Mouse (Mus musculus): ENCODE measurements around the gene Sez6l. TPM values are rescaled to one million over a fixed set of nuclear protein-coding genes. Genes with fewer than 3 reads are reported as not detected.

Sez6l gene
- polyA plus RNA-seq, 1 experiment from 2014 or later = 0.01 TPM

GRCm38 (mm10) chr5:112573916-112574315, 3.1 kb downstream of the Sez6l start:
- ATAC-seq (ENCODE audit: low read depth) = no peak
- Histone ChIP-seq H3K9me3 (replicated peaks; ENCODE audit: control insufficient read depth, low read length) (no peaks in the 10 kb centered on the region), H3K36me3 (ENCODE audit: control insufficient read depth, insufficient read depth) (no peaks in the 10 kb centered on the region), H3K4me3 (ENCODE audit: low read depth, low read length) (no peak overlapping the region), H3K9ac (ENCODE audit: low read depth, low read length) (no peak overlapping the region), H3K27ac (ENCODE audit: low read length) (no peak overlapping the region), H3K4me1 (ENCODE audit: control insufficient read depth, low read depth, low read length) (no peaks in the 10 kb centered on the region), H3K27me3 (ENCODE audit: control insufficient read depth, insufficient read depth, low read depth, low read length) (peaks cover 35% of the 10 kb centered on the region), H3K4me2 (ENCODE audit: low read depth, low read length) (no peak overlapping the region)
- WGBS (ENCODE audit: insufficient replicate concordance) = 8% methylated on average over 8 of the region's 8 CpGs

GRCm38 (mm10) chr5:112572217-112572616, 4.8 kb downstream of the Sez6l start:
- Histone ChIP-seq H3K4me3 (ENCODE audit: low read depth, low read length) (no peak overlapping the region), H3K9ac (ENCODE audit: low read depth, low read length) (no peak overlapping the region), H3K4me2 (ENCODE audit: low read depth, low read length) (no peak overlapping the region), H3K27ac (ENCODE audit: low read length) (no peak overlapping the region), H3K27me3 (ENCODE audit: control insufficient read depth, insufficient read depth, low read depth, low read length) (peaks cover 24% of the 10 kb centered on the region), H3K36me3 (ENCODE audit: control insufficient read depth, insufficient read depth) (no peaks in the 10 kb centered on the region), H3K4me1 (ENCODE audit: control insufficient read depth, low read depth, low read length) (no peaks in the 10 kb centered on the region), H3K9me3 (replicated peaks; ENCODE audit: control insufficient read depth, low read length) (no peaks in the 10 kb centered on the region)
- 43% methylated on average over 2 of the region's 2 CpGs for WGBS (ENCODE audit: insufficient replicate concordance)
- ATAC-seq (ENCODE audit: low read depth) = no peak

DNA sequence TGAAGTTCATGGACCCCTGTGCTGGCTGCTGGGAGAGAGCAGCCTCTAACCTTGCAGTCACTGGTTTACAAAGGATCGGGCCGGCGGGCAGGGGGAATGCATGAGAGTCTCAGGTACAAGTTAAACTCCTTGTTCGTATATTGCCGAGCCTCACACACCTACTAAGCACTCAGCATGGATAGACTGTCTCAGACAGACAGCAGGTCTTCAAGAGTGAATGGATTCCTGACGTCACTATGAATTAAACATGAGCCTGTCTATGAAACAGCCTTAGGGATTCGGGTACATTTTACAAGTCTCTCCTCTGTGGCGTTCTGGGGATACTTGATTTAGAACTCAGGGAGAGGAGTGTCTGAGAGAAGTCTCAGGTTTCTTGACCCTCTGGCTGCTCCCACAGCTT, 11.5 kb downstream of the Sez6l start:
- no peak for ATAC-seq (ENCODE audit: low read depth)
- no peak overlapping the region for H3K9ac ChIP-seq (ENCODE audit: low read depth, low read length)
- H3K4me2 ChIP-seq (ENCODE audit: low read depth, low read length) = no peak overlapping the region
- no peak overlapping the region for H3K4me3 ChIP-seq (ENCODE audit: low read depth, low read length)
- no peaks in the 10 kb centered on the region for H3K9me3 ChIP-seq (replicated peaks; ENCODE audit: control insufficient read depth, low read length)
- 54% methylated on average over 8 of the region's 8 CpGs for WGBS (ENCODE audit: insufficient replicate concordance)
- H3K27me3 ChIP-seq (ENCODE audit: control insufficient read depth, insufficient read depth, low read depth, low read length) = no peaks in the 10 kb centered on the region
- no peaks in the 10 kb centered on the region for H3K36me3 ChIP-seq (ENCODE audit: control insufficient read depth, insufficient read depth)
- H3K27ac ChIP-seq (ENCODE audit: low read length) = no peak overlapping the region
- no peaks in the 10 kb centered on the region for H3K4me1 ChIP-seq (ENCODE audit: control insufficient read depth, low read depth, low read length)

DNA sequence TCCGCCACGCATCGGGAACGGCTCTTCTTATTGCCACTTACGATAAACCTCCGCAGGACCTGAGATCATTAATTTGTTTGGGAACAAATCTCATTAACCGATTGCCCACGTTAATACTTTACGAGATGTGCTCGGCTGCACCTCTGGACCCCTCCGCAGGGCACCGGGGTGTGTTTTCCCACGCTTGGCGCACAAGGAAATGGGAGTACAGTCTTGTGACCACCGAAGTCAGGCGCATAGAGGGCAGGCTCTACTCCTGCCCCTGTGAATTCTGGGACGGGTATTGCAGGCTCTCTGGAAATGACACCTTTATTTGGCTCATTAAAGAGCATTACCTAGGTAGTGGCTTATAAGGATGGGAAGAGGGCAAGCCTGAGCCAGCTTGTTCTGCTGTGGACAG, 11.9 kb downstream of the Sez6l start:
- no peaks in the 10 kb centered on the region for H3K9me3 ChIP-seq (replicated peaks; ENCODE audit: control insufficient read depth, low read length)
- no peak overlapping the region for H3K4me3 ChIP-seq (ENCODE audit: low read depth, low read length)
- H3K27me3 ChIP-seq (ENCODE audit: control insufficient read depth, insufficient read depth, low read depth, low read length) = no peaks in the 10 kb centered on the region
- H3K4me1 ChIP-seq (ENCODE audit: control insufficient read depth, low read depth, low read length) = no peaks in the 10 kb centered on the region
- WGBS (ENCODE audit: insufficient replicate concordance) = 80% methylated on average over 17 of the region's 17 CpGs
- H3K9ac ChIP-seq (ENCODE audit: low read depth, low read length) = no peak overlapping the region
- no peak overlapping the region for H3K27ac ChIP-seq (ENCODE audit: low read length)
- no peaks in the 10 kb centered on the region for H3K36me3 ChIP-seq (ENCODE audit: control insufficient read depth, insufficient read depth)
- ATAC-seq (ENCODE audit: low read depth) = no peak
- no peak overlapping the region for H3K4me2 ChIP-seq (ENCODE audit: low read depth, low read length)

DNA sequence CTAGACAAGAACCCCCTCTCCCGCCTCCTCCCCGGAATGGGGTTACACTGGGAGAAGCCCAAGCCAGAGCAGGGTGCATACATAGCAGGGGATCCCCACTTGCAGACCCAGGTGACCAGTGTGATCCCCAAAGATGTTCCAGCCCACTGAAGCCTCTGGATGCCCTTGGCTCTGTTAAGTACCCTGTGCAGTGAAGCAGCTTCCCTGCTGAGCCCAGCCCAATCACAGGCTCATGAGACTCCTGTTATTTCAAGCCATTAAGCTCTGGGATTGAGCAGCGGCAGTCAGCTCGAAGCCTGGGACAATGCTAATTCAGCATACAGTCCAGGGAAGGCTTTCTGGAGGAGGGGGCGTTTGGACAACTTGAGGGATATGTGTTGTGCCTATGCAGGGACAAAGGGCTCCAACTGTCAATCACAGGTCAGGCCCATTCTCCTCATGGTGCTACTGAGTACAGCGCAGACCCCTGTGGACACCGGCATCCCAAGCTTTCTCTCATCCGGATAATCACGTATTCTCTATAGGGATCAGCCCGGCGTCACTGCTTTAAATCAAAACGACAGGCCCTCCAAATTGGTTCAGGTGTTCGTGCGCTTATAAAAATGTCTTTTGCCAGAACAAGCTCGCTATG, 16.0 kb downstream of the Sez6l start:
- H3K27ac ChIP-seq (ENCODE audit: low read length) = no peak overlapping the region
- H3K4me1 ChIP-seq (ENCODE audit: control insufficient read depth, low read depth, low read length) = no peaks in the 10 kb centered on the region
- no peak overlapping the region for H3K4me3 ChIP-seq (ENCODE audit: low read depth, low read length)
- no peak overlapping the region for H3K9ac ChIP-seq (ENCODE audit: low read depth, low read length)
- H3K27me3 ChIP-seq (ENCODE audit: control insufficient read depth, insufficient read depth, low read depth, low read length) = no peaks in the 10 kb centered on the region
- no peaks in the 10 kb centered on the region for H3K9me3 ChIP-seq (replicated peaks; ENCODE audit: control insufficient read depth, low read length)
- H3K4me2 ChIP-seq (ENCODE audit: low read depth, low read length) = no peak overlapping the region
- WGBS (ENCODE audit: insufficient replicate concordance) = 68% methylated on average over 15 of the region's 15 CpGs
- ATAC-seq (ENCODE audit: low read depth) = no peak
- no peaks in the 10 kb centered on the region for H3K36me3 ChIP-seq (ENCODE audit: control insufficient read depth, insufficient read depth)

GRCm38 (mm10) chr5:112560139-112560538, 16.8 kb downstream of the Sez6l start:
- H3K4me2 ChIP-seq (ENCODE audit: low read depth, low read length) = no peak overlapping the region
- H3K4me1 ChIP-seq (ENCODE audit: control insufficient read depth, low read depth, low read length) = no peaks in the 10 kb centered on the region
- no peak overlapping the region for H3K27ac ChIP-seq (ENCODE audit: low read length)
- ATAC-seq (ENCODE audit: low read depth) = no peak
- H3K9me3 ChIP-seq (replicated peaks; ENCODE audit: control insufficient read depth, low read length) = no peaks in the 10 kb centered on the region
- WGBS (ENCODE audit: insufficient replicate concordance) = 64% methylated on average over 16 of the region's 16 CpGs
- H3K9ac ChIP-seq (ENCODE audit: low read depth, low read length) = no peak overlapping the region
- no peaks in the 10 kb centered on the region for H3K27me3 ChIP-seq (ENCODE audit: control insufficient read depth, insufficient read depth, low read depth, low read length)
- H3K36me3 ChIP-seq (ENCODE audit: control insufficient read depth, insufficient read depth) = no peaks in the 10 kb centered on the region
- no peak overlapping the region for H3K4me3 ChIP-seq (ENCODE audit: low read depth, low read length)

DNA sequence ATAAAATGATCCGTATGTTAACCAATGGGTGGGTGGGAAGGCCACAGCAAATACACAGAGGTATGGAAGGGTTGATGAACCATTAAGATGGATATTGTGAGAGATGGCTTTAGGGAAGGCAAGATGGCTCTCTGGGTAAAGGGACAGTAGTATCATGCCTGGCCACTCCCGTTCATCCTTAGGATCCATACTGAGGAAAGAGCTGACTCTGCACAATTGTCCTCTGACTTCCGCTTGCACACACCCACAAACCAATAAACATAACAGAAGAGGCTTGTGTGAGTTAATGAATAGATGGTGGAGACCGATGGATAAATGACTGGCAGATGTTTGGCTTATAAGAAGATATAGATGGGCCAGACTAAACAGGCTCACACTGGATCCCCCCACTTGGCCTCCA, 19.6 kb downstream of the Sez6l start:
- no peaks in the 10 kb centered on the region for H3K27me3 ChIP-seq (ENCODE audit: control insufficient read depth, insufficient read depth, low read depth, low read length)
- WGBS (ENCODE audit: insufficient replicate concordance) = 65% methylated on average over 4 of the region's 4 CpGs
- no peaks in the 10 kb centered on the region for H3K36me3 ChIP-seq (ENCODE audit: control insufficient read depth, insufficient read depth)
- no peak overlapping the region for H3K27ac ChIP-seq (ENCODE audit: low read length)
- H3K4me3 ChIP-seq (ENCODE audit: low read depth, low read length) = no peak overlapping the region
- H3K9me3 ChIP-seq (replicated peaks; ENCODE audit: control insufficient read depth, low read length) = no peaks in the 10 kb centered on the region
- H3K9ac ChIP-seq (ENCODE audit: low read depth, low read length) = no peak overlapping the region
- H3K4me2 ChIP-seq (ENCODE audit: low read depth, low read length) = no peak overlapping the region
- H3K4me1 ChIP-seq (ENCODE audit: control insufficient read depth, low read depth, low read length) = no peaks in the 10 kb centered on the region
- no peak for ATAC-seq (ENCODE audit: low read depth)

DNA sequence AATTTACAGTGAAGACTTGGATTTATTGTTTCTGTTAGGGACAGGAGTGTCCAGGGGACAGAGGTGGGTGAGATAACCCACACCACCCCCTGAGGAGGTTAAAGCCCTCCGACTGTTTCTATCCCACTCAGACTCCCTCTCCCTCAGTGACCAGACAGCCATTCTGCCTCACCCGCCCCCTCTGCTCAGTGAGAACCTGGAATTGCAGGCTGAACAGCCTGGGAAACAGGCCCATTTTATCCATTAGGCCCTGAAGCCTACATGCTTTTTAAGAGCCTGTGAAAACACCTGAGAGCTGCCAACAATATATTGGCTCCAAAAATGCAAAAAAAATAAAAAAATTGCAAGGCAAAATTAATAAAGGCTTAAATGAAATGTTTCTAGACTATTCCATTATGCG, 20.3 kb downstream of the Sez6l start:
- Histone ChIP-seq H3K27ac (ENCODE audit: low read length) (no peak overlapping the region), H3K4me3 (ENCODE audit: low read depth, low read length) (no peak overlapping the region), H3K9ac (ENCODE audit: low read depth, low read length) (no peak overlapping the region), H3K9me3 (replicated peaks; ENCODE audit: control insufficient read depth, low read length) (no peaks in the 10 kb centered on the region), H3K36me3 (ENCODE audit: control insufficient read depth, insufficient read depth) (no peaks in the 10 kb centered on the region), H3K27me3 (ENCODE audit: control insufficient read depth, insufficient read depth, low read depth, low read length) (no peaks in the 10 kb centered on the region), H3K4me2 (ENCODE audit: low read depth, low read length) (no peak overlapping the region), H3K4me1 (ENCODE audit: control insufficient read depth, low read depth, low read length) (no peaks in the 10 kb centered on the region)
- no peak for ATAC-seq (ENCODE audit: low read depth)
- WGBS (ENCODE audit: insufficient replicate concordance) = 60% methylated on average over 3 of the region's 3 CpGs

DNA sequence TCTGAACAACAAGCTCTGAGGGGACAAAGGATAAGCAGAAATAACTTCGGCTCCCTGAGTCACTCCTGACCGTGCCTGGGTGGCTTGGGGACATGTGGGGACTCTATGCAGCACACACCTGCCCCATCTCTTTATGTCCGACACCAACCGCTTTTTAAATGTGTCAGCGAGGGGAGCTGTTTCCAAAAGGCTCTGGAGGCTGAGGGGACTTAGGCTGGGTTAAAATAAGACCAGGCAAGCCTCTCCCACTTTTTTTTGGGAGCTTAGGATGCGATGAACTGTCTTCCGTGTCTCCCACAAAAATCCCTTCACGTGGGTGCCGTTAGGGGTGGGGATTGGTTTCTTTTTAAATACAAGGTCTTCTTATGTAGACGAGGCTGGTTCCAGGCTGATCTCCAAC, 22.5 kb downstream of the Sez6l start:
- Histone ChIP-seq H3K27me3 (ENCODE audit: control insufficient read depth, insufficient read depth, low read depth, low read length) (no peaks in the 10 kb centered on the region), H3K4me1 (ENCODE audit: control insufficient read depth, low read depth, low read length) (no peaks in the 10 kb centered on the region), H3K36me3 (ENCODE audit: control insufficient read depth, insufficient read depth) (no peaks in the 10 kb centered on the region), H3K9me3 (replicated peaks; ENCODE audit: control insufficient read depth, low read length) (no peaks in the 10 kb centered on the region), H3K4me3 (ENCODE audit: low read depth, low read length) (no peak overlapping the region), H3K9ac (ENCODE audit: low read depth, low read length) (no peak overlapping the region), H3K4me2 (ENCODE audit: low read depth, low read length) (no peak overlapping the region), H3K27ac (ENCODE audit: low read length) (no peak overlapping the region)
- ATAC-seq (ENCODE audit: low read depth) = no peak
- 48% methylated on average over 10 of the region's 10 CpGs for WGBS (ENCODE audit: insufficient replicate concordance)
